Mouse (Mus musculus): Measurements from ENCODE around the gene Spata7. TPM values are rescaled to one million over a fixed set of nuclear protein-coding genes. Genes with fewer than 3 reads are reported as not detected.

Gene Spata7
- polyA plus RNA-seq, 1 experiment: 2.0 TPM

DNA sequence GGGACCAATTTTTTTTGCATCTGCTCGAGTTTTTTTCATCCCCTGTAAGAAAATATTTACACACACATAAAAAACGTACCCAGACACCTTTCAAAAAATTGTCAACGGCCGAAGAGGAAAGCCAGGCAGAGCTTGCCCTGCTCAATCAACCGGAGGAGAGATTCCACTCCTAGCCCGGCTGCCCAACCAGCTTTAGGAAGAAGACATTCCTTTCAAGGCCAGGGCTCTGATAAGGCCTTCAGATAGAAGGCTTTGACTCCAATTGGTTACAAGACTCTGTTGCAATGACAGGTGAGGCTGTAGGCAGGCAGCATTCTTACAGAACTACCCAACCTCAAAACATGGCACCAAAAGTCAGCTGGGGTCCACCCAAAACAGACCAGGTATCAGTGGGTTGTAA is 55.6 kb downstream of the Spata7 start:
- Histone ChIP-seq H3K36me3 (replicated peaks; ENCODE audit: low read length) (peaks cover 31% of the 10 kb centered on the region), H3K9me3 (no peaks in the 10 kb centered on the region), H3K4me3 (replicated peaks) (no peak overlapping the region), H3K27me3 (replicated peaks) (no peaks in the 10 kb centered on the region), H3K4me1 (peaks cover 15% of the 10 kb centered on the region)
- TF ChIP-seq GATA1 (IDR thresholded peaks at IDR 0.05; ENCODE audit: borderline replicate concordance, low read length) (no peak), FLI1 (IDR thresholded peaks at IDR 0.05; ENCODE audit: low read length) (no peak)

- H3K9me3 ChIP-seq: no peaks in the 10 kb centered on the region
- H3K4me1 ChIP-seq: peaks cover 15% of the 10 kb centered on the region
- TF ChIP-seq GATA1 (IDR thresholded peaks at IDR 0.05; ENCODE audit: borderline replicate concordance, low read length): no peak
- no peak for TF ChIP-seq FLI1 (IDR thresholded peaks at IDR 0.05; ENCODE audit: low read length)
- no peaks in the 10 kb centered on the region for H3K27me3 ChIP-seq (replicated peaks)
- H3K4me3 ChIP-seq (replicated peaks): no peak overlapping the region
- H3K36me3 ChIP-seq (replicated peaks; ENCODE audit: low read length): peaks cover 18% of the 10 kb centered on the region
These were observed 62.3 kb downstream of the Spata7 start for GRCm38 (mm10) chr12:98690230-98690629.

DNA sequence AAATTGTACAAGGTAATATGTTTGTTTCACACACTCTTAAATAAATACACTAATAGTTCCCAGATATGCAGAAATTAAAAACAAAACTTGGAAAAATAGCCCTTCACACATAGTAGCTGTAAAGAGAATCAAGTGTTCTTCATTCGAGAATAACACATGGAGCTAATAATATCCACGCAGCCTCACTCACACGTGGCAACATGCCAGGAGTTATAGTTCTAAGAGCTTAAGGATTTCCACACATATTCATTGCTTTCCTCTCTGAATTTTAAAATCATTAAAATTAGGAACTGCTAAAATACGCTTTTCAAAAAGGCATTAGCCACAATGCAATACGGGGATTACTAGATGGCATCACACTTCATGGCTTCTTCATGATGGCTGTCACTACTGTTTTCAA is 69.2 kb downstream of the Spata7 start:
- Histone ChIP-seq H3K4me3 (replicated peaks) (no peak overlapping the region), H3K27me3 (replicated peaks) (no peaks in the 10 kb centered on the region), H3K4me1 (no peaks in the 10 kb centered on the region), H3K36me3 (replicated peaks; ENCODE audit: low read length) (peaks cover 8% of the 10 kb centered on the region), H3K9me3 (no peaks in the 10 kb centered on the region)
- TF ChIP-seq GATA1 (IDR thresholded peaks at IDR 0.05; ENCODE audit: borderline replicate concordance, low read length) (no peak), FLI1 (IDR thresholded peaks at IDR 0.05; ENCODE audit: low read length) (no peak)

DNA sequence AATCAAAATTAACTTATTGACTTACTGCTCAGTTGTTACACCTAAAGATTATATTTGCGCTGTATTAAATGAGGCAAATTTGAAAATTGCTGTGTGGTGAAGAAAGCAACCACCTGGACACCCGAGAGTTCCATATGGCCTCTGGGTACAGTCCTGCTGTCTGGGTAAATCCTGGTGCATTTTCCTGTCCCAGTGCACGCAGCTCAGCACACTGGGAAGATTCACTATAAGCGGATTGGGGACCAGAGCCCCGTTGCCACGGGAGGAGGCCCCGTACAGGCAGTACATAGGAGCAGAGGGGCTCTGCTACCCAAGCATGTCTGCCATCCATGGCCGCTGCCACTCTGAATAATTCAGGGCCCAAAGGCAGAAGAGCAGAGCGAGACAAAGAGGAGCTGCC is 73.6 kb downstream of the Spata7 start:
- Histone ChIP-seq H3K4me1 (peaks cover 6% of the 10 kb centered on the region; the same call in 1 of the 2 replicates), H3K9me3 (no peaks in the 10 kb centered on the region), H3K27me3 (replicated peaks) (no peaks in the 10 kb centered on the region), H3K4me3 (replicated peaks) (no peak overlapping the region), H3K36me3 (replicated peaks; ENCODE audit: low read length) (peaks cover 16% of the 10 kb centered on the region)
- no peak for TF ChIP-seq GATA1 (IDR thresholded peaks at IDR 0.05; ENCODE audit: borderline replicate concordance, low read length)
- TF ChIP-seq FLI1 (IDR thresholded peaks at IDR 0.05; ENCODE audit: low read length): no peak

GRCm38 (mm10) chr12:98703554-98703953 is 75.6 kb downstream of the Spata7 start:
- H3K27me3 ChIP-seq (replicated peaks): no peaks in the 10 kb centered on the region

GRCm38 (mm10) chr12:98703961-98704360 is 76.0 kb downstream of the Spata7 start:
- Histone ChIP-seq H3K27me3 (replicated peaks) (no peaks in the 10 kb centered on the region), H3K36me3 (replicated peaks; ENCODE audit: low read length) (peaks cover 8% of the 10 kb centered on the region), H3K4me1 (peaks cover 10% of the 10 kb centered on the region), H3K4me3 (replicated peaks) (no peak overlapping the region), H3K9me3 (no peaks in the 10 kb centered on the region)
- TF ChIP-seq FLI1 (IDR thresholded peaks at IDR 0.05; ENCODE audit: low read length) (no peak), GATA1 (IDR thresholded peaks at IDR 0.05; ENCODE audit: borderline replicate concordance, low read length) (no peak)

More at GRCm38 (mm10) chr12:98703554-98703953, 75.6 kb downstream of the Spata7 start:
- Histone ChIP-seq H3K4me3 (replicated peaks) (no peak overlapping the region), H3K9me3 (no peaks in the 10 kb centered on the region), H3K4me1 (peaks cover 10% of the 10 kb centered on the region), H3K36me3 (replicated peaks; ENCODE audit: low read length) (peaks cover 10% of the 10 kb centered on the region)
- TF ChIP-seq FLI1 (IDR thresholded peaks at IDR 0.05; ENCODE audit: low read length): no peak
- TF ChIP-seq GATA1 (IDR thresholded peaks at IDR 0.05; ENCODE audit: borderline replicate concordance, low read length): no peak

DNA sequence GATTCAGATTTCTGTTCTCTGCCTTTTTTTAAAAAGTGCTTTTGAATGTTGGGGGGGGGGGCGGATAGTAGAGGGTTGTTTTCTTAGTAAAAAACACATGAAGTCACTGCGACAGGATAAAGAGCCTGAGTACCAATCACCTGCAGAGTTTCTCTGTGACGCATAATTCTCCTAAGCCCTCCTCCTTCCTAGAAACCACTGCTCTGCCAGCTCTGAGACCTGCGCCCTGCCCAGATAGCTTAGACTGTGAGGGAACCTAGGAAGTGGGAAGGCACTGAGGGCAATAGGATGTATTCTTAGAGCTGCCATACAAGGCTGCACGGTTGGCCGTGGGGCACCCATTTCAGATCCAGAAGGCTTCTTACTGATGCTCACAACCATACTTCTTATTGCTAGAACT is 84.9 kb downstream of the Spata7 start:
- Histone ChIP-seq H3K4me3 (replicated peaks) (no peak overlapping the region), H3K9me3 (no peaks in the 10 kb centered on the region), H3K4me1 (peaks cover 11% of the 10 kb centered on the region), H3K27me3 (replicated peaks) (no peaks in the 10 kb centered on the region), H3K36me3 (replicated peaks; ENCODE audit: low read length) (no peaks in the 10 kb centered on the region)
- TF ChIP-seq GATA1 (IDR thresholded peaks at IDR 0.05; ENCODE audit: borderline replicate concordance, low read length) (no peak), FLI1 (IDR thresholded peaks at IDR 0.05; ENCODE audit: low read length) (no peak)

DNA sequence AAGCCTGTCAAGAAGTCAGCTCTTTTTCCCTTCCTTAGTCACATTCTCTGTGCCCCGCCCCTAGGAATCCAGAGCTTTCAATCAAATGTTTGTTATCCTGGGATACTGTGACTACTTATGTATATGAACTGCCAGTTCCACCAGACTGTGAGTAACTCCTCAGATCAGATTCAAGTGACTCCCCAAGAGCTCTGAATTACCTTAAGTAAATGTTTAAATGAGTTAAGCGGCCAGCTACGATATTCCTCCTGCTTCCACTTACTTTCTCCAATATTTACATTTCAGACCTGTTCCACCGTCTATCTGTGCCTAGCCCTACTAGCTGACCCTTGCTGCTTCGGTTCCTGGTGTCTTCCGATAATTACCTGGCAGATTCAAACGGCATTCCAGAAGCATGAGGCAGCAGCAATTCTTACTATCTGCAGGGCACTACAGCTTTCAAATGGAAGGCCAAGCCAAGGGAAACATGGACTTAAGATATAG is 85.7 kb downstream of the Spata7 start:
- H3K4me3 ChIP-seq (replicated peaks): no peak overlapping the region
- H3K27me3 ChIP-seq (replicated peaks): no peaks in the 10 kb centered on the region
- no peaks in the 10 kb centered on the region for H3K36me3 ChIP-seq (replicated peaks; ENCODE audit: low read length)
- TF ChIP-seq GATA1 (IDR thresholded peaks at IDR 0.05; ENCODE audit: borderline replicate concordance, low read length) (no peak), FLI1 (IDR thresholded peaks at IDR 0.05; ENCODE audit: low read length) (no peak)
- H3K4me1 ChIP-seq: peaks cover 7% of the 10 kb centered on the region; the same call in 1 of the 2 replicates
- H3K9me3 ChIP-seq: no peaks in the 10 kb centered on the region

DNA sequence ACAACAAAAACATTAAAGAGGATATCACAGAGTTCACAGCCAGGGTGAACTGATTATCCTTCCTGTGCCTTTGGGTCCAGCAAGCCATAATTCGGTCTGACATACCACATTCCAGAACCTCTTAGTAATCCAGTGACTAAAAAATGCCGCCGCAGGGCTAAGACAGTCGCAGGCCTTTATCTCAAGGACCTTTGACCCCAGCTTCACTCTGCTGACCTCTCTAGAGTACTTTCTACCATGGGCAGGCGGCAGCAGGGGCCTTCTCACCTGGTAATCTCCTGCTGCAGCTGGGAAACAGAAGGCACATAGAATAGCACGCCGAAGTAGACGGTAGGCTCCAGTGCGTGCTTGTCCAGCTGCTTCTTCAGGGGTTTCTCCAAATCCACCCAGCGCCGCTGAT is 86.8 kb downstream of the Spata7 start:
- peaks cover 7% of the 10 kb centered on the region; the same call in 1 of the 2 replicates for H3K4me1 ChIP-seq
- no peaks in the 10 kb centered on the region for H3K27me3 ChIP-seq (replicated peaks)
- no peaks in the 10 kb centered on the region for H3K9me3 ChIP-seq
- TF ChIP-seq GATA1 (IDR thresholded peaks at IDR 0.05; ENCODE audit: borderline replicate concordance, low read length) (no peak), FLI1 (IDR thresholded peaks at IDR 0.05; ENCODE audit: low read length) (no peak)
- no peak overlapping the region for H3K4me3 ChIP-seq (replicated peaks)
- H3K36me3 ChIP-seq (replicated peaks; ENCODE audit: low read length): no peaks in the 10 kb centered on the region

GRCm38 (mm10) chr12:98716142-98716541 is 88.2 kb downstream of the Spata7 start:
- Histone ChIP-seq H3K36me3 (replicated peaks; ENCODE audit: low read length) (no peaks in the 10 kb centered on the region), H3K4me3 (replicated peaks) (no peak overlapping the region), H3K4me1 (peaks cover 12% of the 10 kb centered on the region; the same call in 1 of the 2 replicates), H3K9me3 (no peaks in the 10 kb centered on the region), H3K27me3 (replicated peaks) (no peaks in the 10 kb centered on the region)
- TF ChIP-seq GATA1 (IDR thresholded peaks at IDR 0.05; ENCODE audit: borderline replicate concordance, low read length): no peak
- no peak for TF ChIP-seq FLI1 (IDR thresholded peaks at IDR 0.05; ENCODE audit: low read length)

Other genes with a start within 250 kb of the Spata7 start
- gene Kcnk10, start 49.8 kb upstream of the Spata7 start, polyA plus RNA-seq (2012; ENCODE audit: insufficient read depth, low replicate concordance): not detected in 2 replicates
- gene Ptpn21, start 109.2 kb downstream of the Spata7 start, polyA plus RNA-seq (2012; ENCODE audit: insufficient read depth, low replicate concordance): 0.97 TPM in 1 of 2 replicates, not detected in the other
- gene Zc3h14, start 118.8 kb downstream of the Spata7 start, polyA plus RNA-seq (2012; ENCODE audit: insufficient read depth, low replicate concordance): 7.4 and 10.2 TPM in 2 replicates